Mouse (Mus musculus): ENCODE data around the gene Pde9a.
"Not testable (repeated sequence)": the region's sequence is repeated elsewhere in the genome, so short reads cannot be mapped to it uniquely, and the experiment has no call there.

Gene Pde9a

DNA sequence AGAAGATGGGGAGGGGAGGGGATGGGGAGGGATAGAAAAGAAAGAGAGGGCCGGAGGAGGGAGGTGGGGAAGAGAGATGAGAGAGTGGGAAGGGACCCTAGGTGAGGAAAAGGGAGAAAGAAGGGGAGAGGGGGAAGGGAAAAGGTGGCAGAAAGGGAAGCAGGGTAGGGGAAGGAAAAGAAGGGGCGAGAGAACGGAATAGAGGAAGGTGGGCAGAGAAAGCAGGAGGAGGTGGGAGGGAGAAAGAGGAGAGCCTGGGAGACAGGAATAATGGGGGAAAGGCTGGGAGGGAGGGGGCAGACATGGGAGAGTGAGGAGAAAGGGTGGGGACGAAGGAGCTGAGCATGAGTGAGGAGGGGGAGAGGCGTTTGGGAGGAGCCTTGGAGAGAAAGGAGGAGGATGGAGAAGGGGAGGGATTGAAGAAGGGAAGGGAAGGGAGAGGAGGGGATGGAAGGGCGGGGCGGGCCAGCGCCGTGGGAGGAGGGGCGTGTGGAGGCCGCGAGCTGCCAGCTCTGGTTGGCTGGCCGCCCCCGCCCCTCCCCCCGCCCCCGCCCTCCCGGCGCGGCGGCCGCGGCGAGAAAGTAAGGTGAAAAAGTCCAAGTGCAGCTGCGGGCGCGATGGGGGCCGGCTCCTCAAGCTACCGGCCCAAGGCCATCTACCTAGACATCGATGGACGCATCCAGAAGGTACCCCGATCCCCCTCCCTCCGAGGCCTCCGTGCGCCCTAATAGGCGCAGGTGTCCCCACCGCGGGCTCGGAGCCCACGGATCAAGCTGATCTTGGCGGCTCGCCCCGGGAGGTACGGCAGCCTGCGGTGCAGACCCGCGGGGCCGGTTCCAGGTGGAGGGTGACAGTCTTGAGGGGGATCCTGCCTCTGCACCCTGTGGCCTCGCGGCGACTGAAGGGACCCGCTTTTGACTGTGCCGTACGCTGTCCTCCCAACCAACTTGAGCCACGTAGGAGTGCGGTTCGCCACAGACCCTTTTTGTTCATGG lies at the start of gene Pde9a:
Gene Pde9a, plus strand, starts transcription at position 540 of the 995 bp plus-strand sequence.
- DNase-seq = peak; percentile 66 to 72

DNA sequence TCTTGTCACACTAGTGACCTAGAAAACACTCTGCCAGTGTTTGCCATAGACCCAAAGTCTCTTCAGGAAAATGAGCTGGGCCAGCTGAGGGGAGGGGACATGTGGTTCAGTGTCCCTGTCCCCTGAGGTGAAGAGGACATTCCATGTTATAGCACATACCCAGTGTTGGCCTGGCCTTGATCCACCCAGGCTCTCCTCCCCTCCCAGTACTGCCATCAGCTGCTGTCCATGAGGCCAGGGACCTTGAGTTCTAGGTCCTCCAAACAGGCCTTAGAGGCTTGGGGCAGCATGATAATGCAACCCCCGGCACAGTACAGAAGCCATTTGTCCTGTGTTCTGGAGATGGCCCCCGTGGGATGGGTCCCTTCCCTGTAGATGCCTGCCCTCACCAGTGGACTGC lies 46.2 kb upstream of the Pde9a start:
- DNase-seq = no peak

DNA sequence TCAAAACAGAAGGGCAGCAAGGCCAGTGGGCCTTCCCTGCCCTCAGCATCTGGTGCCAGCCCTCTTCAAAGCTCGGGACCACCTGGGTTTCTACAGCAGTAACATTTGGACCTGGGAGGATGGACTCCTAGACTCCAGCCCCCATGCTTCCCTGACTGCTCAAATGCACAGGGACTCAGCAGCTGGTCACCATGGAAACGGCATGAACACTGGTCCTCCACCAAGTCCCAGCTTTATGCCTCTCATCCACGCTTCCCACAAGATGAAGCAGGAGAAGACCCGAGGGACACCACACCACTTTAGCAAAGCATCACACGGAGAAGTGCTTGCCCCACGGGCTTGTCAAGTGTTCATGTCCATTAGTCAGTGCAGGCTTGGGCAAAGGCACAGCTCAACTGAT lies 43.8 kb upstream of the Pde9a start:
- no peak for DNase-seq

DNA sequence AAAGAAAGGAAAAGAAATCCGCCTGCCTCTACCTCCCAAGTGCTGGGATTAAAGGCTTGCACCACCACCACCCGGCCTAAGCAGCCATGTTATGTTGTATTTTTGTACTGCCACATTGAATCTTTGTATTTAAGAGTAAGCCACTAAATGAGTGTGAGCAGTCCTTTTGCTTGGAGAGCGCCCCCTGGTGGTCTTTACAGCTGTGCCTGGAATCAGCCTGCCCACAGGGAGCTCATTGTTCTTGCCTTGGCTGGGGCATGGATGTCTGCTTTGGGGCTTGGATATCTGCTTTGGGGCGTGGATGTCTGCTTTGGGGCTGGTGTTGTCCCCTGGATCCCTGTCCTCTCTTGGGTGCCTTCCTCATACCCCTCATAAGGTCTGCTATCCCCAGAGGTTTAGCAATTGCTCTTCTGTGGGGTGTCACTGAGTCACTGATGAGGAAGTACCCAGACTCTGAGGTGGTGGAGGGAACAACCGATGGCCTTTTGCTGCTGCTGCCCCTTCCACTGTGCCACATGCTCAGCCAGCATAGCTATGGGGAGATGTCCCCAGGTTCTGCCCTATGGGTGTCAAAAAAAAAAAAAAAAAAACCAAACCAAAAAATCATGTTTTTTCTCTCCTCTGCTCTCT lies 41.7 kb upstream of the Pde9a start:
- DNase-seq = peak; percentile 72 to 78

GRCm38 (mm10) chr17:31344816-31345215 lies 41.2 kb upstream of the Pde9a start:
- no peak for DNase-seq

- DNase-seq = no peak
Observed at GRCm38 (mm10) chr17:31348129-31348528, 37.9 kb upstream of the Pde9a start.

- no peak for DNase-seq
Observed at GRCm38 (mm10) chr17:31349388-31349787, 36.6 kb upstream of the Pde9a start.

DNA sequence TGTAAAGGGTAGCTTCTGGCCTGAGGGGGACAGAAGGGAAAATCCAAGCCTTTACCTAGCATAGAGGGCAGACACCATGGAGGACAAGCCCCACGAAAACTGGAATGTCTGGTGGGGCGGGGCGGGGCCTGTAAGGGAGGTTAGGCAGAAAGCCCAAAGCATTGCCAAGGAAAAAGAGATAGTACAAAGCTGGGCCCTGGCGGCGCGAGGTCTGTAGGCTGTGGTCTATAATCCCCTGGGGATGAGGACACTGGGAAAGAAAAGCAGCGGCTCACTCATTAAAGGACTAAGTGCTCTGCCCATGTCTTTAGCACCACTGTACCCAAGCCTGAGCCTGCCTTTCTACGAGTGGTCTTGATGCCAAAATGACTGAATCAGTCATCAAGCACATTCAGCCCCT lies 34.0 kb upstream of the Pde9a start:
- no peak for DNase-seq

- no peak for DNase-seq
Observed at GRCm38 (mm10) chr17:31353255-31353654, 32.8 kb upstream of the Pde9a start.

- DNase-seq = not testable (repeated sequence)
Observed at GRCm38 (mm10) chr17:31354684-31355083, 31.3 kb upstream of the Pde9a start.

- DNase-seq = no peak
Observed at GRCm38 (mm10) chr17:31355792-31356502, 30.1 kb upstream of the Pde9a start.

DNA sequence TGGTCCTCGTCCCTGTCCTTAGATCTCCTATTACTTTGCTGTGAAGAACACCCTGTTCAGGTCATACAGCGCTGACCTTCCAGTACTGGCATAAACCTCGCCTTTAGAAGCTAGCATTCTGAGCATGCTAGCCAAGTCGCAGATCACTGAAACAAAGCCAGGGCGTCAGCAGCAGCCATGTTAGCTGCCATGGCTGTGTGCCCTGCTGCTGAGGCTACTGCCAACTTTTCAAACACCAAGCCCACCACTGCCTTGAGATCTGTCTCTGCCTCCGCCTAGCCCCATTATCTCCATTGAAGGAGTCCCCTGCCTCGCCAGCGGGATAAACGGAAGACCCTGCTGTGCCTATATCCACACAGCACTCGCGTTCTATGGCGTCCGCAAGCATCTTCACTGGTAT lies 25.4 kb upstream of the Pde9a start:
- DNase-seq = no peak

DNA sequence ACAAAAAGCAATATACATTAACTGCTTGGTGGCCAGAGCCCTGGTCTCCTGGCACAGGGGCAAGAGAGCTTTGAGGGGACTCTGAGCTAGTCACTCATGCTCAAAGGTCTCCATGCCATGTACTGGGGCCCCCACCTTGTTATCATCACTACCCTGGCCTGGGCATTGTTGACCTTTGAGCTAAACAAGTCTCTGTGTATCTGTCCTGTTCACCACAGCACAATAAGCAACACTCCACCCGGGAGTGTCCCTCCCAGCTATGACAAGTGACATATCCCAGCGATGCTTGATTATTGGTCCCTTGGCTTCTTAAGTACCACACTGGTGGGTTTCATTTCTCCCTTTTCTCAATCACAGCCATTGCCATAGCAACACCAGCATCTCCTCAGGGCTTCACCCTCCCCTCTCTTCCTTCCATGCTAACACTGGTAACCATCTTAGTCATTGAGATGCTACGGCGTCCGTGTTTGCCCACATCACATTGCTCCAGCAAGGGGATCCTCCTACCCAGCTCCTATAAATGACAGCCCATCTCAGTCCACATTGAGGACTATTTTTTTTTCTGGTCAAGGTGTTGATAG lies 20.3 kb upstream of the Pde9a start:
- no peak for DNase-seq

- DNase-seq = no peak
Observed at GRCm38 (mm10) chr17:31370221-31370620, 15.8 kb upstream of the Pde9a start.

DNA sequence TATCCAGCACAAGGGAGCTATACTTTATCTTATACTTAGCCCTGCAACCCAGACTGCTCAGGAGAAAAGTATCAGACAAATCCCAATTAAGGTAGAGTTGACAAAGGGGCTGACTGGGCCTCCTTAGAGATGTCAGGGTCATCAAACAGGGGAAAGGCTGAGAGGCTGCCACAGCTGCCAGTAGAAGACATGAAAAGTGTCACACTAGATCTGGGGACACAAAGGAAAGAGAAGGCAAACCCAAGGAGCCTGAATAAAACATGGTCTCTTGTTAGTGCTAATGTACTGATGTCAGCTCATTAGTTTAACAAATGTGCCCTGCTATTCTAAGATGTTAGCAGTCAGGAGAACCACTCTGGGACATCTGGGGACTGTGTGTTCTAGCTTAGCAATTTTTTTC lies 15.1 kb upstream of the Pde9a start:
- DNase-seq = no peak

DNA sequence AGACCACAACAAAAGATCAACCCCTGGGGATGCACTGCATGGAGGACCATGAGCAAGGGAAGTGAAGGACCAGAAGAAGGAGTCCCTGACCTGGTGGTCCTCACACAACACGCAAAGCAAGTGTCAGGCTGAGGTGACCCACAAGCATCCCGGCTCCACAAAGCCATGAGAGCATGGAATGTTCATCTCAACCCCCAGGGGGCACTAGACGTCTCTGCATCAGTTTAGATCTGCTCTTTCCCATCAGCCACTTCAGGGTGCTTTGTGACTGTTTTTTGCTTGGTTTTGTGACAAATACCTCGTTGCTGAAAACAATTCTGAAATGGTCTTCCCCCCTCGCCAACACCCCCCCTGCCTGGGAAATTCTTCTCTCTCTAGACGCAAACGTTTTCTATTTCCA lies 8.0 kb upstream of the Pde9a start:
- peak; percentile 48 to 53 for DNase-seq

DNA sequence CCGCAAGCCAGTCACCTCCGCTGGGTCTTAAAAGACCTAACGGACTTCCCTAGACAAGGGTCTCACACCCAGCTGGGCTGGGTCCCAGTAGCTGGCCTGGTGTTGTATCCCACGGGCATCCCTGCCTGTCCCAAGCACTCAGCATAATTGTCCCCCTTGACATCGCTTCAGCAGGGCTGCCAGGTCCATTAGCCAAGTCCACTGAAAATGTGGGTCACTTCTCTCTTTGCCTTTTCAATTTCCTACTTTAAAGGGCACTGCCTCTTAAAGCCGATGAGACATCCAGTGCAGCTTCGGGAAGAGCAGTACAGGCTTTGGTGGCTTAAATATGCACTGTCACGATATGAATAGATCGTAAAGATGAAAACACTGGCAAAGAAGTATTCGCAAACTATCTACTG lies 7.6 kb upstream of the Pde9a start:
- no peak for DNase-seq

- DNase-seq = no peak
Observed at GRCm38 (mm10) chr17:31379086-31379485, 6.9 kb upstream of the Pde9a start.

GRCm38 (mm10) chr17:31379863-31380262 lies 6.1 kb upstream of the Pde9a start:
- DNase-seq = no peak

- no peak for DNase-seq
Observed at GRCm38 (mm10) chr17:31383320-31383719, 2.7 kb upstream of the Pde9a start.

GRCm38 (mm10) chr17:31384968-31385627 lies 912 bp upstream of the Pde9a start:
- no peak for DNase-seq

DNA sequence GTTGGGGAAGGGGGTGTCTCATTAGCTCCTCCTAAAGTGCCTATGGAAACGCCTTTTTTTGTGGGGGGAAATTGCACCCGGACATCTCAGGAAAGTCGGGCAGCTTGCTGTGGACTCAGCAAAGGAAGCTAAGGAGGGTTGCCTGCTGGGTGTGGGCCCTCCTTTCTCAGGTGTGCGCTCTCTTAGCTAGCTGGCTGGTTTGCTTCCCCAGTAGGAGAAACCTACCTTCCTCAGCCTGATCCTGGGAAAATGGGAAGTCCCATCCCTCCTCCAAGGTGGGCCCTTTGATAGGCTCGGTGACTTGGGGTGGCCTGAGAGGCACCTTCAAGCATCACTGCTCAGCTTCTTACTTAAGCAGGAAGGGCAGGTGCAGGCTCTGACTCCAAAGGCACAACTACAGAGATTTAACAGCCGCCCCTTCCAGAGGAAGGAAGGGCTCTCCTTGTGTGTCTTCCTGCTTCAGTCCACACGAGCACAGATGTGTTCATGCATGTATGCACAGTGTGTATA lies 811 bp downstream of the Pde9a start:
- no peak for DNase-seq

Data from thymus, postnatal 36 days (tissue).